Mouse (Mus musculus) lung, postnatal 25 days (tissue): Measurements from ENCODE around the gene Prkrip1.

ENCODE experiments used
- DNase-seq: peaks from one replicate; pipeline ENCODE4 v3.0.0; 2022; ENCODE audit warnings: low spot score

Gene Prkrip1

DNA sequence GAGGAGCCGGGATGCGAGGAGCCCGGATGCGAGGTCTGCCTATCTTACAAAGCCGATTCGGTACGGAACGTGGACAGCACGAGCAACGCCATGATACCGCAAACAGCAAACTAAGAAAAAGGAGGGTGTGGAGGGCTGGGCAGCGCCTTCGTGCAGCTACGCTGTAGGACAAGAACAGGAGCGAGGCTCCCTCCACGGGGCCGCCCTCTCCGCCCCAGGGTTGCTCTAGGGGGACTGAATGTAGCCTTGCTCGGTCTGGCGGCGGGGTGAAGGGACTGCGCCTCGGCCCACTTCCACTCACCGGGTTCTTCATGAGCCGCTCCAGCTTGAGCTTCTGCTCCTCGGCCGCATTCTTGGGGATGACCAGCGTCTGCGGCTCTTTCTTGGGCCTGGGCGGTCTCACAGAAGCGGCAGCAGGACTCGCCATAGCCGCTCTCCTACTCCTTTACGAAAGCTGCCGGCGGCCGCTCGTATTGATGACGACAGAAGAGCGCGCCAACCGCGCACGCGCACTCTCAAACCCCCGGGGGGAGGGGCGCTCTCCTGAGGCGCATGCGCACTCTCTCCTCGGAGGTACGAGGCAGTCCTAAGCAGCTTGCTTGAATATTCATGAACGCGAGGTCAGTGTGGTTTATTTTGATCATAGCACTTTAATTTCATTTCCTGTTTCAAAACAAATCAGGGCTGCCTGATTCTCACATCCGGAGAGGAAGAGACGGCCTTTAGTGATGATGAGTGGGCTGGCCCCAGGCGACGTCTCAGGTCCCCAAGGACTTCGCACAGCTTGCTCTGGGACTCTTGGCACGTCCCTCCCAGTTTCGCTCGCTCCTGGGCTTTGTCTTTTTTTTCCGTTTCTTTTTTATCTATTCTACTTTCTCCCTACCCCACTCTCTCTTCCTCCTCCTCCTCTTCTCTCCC, at the start of gene Prkrip1:
TSS of gene Prkrip1 (minus strand) at position 490 of the 918 bp plus-strand sequence.
- DNase-seq = peak; percentile 91

DNA sequence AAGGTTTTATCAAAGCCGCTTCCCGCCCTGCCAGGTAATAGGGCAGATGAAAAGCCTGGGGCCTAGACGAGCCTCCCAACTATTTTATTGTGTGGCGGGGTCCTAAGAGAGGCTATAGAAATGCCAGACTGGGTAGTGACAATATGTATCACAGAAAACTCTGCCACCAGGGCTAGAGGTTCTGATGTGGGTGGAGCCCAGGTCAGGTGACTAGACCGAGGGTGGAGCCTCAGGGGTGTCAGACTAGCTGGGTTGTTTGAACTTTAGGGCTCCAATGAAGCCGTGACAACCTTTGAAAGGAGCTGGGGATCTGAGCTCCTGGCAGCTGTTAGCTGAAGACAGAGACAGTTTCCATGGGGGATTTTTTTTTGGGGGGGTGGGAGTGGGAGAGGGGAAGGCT, 49.7 kb upstream of the Prkrip1 start:
- no peak for DNase-seq

DNA sequence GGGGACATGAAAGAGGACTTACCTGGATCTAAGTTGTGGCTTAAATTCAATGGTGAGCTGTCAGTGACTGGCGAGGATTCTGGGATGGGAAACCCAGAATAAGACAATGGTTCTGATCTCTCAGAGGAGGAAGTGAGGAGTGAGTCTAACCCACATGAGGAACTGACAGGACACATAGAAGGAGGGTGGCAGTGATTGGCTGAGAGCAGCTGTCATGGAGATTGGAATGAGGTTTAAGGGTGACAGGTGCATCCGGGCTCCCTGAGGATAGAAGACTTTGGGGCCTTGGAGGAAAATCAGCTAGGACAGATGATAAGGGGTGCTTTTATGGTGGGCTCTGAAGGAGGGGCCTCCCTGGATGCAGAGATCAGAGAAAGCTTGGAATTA, 47.7 kb upstream of the Prkrip1 start, which contains the start of gene Sh2b2:
TSS of gene Sh2b2 (minus strand) at position 105 of the 387 bp plus-strand sequence.
- no peak for DNase-seq

DNA sequence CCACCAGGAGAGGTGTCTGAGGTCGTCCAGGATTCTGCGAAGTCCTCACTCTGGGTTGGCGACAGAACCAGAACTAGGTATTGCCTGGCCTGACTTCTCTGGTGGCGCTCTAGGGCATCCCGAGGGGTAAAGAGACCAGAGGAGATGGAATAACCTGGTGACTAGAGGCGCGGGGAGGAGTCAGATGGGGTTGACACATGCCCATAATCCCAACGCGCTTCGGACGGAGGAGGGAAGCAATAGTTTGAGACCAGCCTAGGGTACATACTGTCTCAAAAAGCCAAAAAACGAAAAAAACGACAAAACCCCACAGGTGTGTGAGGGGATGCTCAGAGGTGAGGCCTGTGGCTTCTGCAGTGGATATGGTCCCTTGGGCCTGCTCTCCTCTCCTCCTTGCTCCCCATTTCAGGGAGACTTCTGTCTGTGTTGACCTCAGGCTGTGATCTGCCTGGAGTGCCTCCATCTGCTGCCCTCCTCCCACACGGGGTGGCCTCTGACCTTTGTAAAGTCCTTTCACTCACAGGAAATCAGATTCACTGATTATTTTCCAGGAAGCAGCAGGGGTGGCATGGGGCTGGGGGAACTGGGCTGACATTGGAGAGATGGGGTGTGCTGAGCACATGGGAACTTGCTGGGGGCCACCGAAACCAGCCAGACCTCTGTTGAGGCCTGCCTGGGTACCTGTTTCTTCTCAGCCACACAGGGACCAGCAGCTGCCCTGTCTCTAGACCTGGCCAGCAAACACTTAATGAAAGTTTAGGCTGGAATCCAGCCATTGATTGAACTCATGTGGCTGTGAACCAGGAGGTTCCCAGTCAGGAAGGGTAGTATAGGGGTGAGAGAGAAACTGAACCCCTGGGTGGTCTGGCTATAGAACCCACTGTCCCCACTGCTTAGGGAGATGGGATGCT, 47.0 kb upstream of the Prkrip1 start:
- no peak for DNase-seq

DNA sequence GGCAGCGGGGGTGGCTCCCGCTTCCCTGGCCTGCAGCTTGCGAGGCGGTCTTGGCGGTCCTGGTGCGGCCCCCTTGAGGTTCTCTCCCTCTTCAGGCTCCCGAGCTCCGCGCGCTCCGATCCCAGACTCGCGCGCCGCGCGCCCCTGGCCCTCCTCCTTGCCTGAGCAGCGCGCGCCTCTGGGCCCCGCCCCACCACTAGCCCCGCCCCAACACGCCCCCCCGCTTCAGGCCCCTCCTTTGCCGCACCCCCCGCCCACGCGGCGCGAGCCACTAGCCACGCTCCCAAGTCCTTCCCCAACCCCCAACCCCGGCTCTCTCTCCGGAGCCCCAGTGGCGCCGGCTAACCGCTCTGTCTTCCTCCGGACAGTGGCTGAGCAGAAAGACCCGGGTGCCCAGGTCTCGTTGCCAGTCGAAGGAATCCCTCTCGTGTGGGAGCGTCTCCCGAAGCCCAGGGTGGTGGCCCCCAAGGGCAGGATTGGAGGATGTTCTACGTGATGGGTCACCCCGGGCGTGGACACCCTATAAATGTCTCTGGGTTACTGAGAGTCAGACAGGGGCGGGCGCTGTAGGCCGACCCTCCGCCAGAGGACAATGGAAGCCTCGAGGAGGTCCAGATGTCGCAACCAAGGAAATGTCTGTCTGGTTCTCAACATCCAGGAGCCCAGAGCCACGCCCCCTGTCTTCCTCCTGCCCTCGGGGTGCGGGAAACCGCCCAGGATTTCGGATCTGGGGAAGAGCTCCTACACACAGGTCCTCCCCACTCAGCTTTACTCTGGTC, 46.2 kb upstream of the Prkrip1 start:
- DNase-seq = peak; percentile 63

DNA sequence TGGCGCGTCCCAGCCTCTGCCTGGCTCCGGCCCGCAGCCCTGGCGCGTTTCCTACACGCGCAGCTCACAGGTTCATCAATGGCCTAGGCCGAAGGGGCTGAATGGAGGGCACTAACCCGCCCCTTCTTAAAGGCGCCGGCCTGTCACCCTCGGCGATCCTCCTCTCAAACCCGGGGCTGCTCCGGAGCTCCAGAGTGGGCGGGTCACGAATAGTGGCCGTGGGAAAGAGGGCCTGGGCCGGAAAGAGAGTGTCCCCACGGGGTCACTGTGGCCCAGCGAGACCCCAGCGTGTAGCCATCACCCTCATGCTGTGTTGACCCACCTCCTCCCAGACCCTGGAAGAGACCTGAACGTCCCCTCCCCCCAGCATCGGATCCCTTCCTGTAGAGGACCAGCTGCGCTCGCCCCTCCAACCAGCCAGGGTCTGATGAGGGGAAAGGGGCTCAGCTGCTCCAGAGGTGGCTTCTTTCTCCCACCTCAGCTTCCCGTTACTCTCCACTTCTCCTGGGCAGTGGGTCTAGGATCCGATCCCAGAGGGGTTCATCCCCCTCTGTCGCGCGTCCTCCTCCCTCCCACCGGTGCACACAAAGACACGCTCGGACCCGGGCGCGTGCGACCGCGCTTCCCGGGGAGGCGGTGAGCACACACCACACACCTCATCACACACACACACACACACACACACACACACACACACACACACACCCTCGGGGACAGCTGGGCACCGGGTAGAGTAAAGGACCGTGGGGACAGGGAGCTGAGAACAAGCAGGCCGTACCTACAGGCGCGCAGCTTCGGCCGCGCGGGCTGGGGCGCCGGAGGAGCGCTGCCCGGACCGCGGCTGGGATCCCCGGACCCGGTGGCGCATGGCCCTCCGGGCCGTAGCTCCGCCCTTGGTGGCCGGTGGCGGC, 45.3 kb upstream of the Prkrip1 start:
- DNase-seq = no peak

DNA sequence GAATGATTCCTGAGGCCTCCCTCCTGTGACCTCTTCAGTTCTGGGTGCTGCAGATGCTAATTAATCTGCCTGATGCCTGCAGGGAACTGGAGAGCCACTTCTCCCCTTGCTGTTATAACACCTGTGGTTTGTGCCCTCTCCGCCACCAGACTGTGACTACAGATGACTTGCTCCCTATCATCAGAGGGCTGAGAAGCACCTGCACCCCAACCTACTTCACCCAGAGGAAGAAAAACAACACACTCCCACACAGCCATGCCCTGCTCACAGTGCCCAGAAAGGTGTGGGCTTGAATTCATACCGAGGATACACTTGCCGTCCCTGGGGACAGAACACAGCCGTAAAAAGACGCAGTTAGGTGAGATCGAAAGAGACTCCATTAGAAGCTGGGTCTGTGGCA, 42.4 kb upstream of the Prkrip1 start:
- DNase-seq = no peak

DNA sequence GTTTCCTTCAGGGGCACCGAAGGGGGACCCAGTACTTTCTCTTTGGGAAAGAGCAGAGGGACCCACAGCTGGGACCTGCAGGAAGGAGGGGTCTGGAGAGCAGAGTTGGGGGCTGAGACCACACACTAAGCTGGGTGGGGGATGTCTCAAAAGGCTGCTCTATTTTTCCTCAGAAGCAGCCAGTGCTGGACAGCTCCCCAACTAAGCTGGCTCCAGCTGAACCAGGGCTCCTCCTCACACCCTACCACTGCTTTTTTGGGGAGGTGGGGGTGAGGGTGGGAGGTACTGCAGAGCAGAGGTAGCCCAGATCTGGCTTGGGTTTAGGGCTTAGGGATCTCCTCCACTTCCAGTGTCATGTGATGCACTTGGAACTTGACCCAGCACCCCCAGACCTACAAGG, 41.6 kb upstream of the Prkrip1 start:
- DNase-seq = no peak

DNA sequence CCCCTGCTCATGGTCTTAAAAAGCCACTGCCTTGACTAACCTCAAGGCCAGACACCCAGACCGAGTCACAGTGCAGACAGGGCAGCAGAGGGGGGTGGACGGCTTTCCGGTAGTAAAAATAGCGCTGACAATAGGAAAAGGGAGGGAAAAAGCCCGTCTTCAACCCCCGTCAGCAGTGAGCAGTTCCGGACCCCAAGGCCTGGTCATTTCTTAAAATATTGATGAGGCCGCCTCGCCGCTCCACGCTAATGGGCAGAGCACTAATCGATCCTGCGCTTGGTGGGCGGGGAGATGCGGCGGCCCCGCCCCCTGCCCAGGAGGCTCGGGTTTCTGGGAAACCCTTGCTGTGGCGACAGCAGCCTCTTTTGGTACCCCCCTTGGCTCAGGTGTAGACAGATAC, 38.8 kb upstream of the Prkrip1 start:
- DNase-seq = no peak

DNA sequence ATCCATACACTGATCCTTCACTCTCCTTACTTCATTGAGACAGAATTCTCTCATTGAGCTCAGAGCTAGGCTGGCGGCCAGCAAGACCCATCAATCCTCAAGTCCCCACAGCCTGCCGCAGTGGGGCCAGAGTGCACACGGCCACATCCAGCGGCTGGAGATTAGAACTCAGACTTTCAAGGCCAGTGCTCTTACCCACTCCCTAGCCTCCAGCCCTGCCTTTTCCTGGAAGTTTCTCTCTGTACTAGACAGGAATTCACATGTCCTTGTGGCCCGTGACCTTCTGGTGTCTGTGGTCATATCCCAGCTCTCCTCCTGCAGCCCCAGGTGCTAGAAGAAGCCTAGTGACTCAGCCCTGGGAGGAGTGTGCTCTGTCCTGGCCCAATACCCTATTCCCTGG, 37.8 kb upstream of the Prkrip1 start:
- no peak for DNase-seq

DNA sequence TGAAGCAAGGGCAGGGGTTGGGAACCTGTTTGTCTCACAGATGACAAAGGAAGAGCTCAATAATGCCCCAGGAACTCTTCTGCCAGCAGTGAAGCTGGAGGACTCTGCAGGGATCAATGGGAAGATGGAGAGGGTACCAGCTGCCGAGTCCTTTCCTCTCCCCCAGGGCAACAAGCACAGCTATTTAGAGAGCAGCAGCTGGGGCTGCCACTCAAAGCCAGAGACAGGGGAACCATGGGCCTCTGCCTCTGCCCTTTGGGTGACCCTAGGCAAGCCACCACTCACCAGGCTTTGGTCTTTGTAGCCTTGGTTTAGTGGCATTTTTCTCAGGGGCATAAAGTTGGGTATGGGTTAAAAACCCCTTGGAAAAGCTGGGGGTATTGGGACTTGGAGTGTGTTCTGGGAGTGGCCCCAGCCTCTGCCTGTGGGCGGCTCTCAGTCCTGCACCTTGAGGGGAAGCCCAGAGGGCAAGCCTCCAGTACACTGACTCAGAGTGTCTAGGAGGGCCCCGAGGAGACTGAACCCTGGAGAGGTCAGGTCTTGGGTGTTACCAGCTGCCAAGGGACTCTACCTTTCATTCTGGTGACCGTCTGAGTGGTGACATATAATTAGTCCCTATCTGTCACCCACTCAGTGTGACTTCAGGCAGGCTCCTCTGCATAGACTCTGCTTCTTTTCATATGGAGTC, 31.7 kb upstream of the Prkrip1 start:
- no peak for DNase-seq

DNA sequence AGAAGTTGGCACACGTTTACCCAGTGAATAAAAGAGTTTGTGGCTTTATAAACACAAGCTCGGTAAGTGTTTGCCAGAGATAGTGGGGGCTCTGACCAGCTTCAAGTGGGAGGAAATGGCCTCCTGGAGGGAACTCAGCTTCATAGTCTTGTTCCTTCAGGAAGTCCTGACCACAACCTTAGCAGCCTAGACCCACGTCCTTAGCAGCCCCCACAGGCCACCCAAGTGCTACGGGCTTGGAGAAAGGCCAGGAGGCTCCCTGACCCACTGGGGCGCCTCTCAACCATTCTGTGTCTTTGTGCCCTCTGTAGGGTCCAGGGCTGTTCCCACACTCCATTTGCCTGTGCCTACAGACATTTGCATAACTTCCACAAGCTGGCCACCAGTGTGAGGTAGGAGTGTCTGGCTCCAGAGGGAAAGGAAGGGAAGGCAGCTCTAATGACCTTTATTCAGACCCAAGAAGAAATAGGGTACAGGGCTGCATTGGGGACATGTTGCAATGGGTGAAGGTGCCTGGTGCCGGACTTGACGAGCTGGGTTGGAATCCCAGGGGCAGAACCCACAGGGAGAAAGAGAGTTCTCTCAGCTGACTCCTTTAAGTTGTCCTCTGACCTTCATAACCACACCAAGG, 27.6 kb upstream of the Prkrip1 start:
- no peak for DNase-seq

DNA sequence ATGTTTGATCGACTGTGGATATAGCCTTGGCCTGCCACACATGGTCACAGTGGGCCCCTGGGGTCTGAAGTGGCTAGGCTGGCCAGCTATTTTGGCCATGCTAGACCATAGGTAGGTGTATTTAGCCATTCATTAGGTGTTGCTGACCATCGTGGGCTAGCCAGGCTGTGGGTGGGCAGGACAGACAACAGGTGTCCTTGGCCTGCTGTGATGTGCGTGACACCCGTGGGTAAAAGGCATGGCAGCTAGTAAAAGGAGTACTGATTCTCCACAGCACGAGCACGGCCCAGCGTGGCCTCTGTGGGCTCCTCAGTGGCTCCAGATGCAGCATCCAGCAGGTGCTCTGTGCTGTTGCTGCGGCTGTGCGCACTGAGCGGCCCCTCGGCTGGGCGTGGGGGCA, 19.8 kb upstream of the Prkrip1 start:
- DNase-seq = no peak

DNA sequence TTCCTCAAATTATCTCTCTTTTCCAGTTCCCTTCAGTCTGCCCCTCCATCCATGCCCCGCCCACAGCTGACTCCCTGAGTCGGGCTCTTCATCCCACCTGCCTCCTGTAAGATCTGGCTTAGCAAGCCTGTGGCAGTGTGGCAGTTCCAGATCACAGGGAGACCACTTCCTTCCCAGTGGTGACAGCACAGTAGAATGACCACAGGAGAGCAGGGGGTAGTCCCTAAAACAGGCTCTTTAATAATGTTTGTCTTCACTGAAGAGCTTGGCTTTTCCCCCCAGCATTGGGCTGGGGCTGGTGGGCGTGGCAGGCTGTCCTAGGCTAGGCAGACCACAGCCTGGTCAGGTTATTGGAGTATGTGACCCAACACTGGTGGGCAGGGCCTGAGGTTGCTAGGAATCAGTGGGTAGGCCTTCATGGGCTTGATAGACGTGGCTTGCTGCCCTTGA, 19.2 kb upstream of the Prkrip1 start:
- DNase-seq = no peak

DNA sequence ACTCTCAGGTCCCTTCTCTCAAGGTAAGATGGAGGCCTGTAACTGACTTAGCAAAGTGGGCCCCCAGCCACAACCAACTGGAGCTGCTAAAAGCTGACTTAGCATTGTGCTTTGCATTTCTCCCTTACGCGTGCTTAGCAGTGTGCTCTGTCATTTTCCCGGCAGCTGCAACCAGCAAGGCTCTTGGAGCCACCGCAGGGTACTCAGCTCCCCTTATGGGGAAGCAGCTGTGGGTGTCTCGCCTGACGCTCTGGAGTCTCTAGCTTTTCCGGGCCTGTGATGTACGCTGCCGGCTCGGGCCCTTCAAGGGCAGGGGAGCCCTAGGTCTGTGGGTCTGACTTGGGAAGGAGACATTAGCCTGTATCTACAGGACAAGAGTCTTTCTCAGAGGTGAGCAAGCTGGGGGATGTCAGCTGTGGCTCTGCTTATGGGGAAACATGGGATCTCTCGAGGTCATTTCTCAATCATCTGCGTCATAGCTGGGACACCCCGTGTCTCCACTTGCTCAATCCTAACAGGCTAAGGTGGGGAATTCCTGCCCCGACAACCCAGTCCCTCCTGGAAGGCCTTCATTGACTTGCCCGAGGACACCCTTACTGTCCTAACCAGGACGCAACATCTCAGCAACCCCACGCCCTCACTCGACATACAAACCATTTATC, 18.4 kb upstream of the Prkrip1 start:
- DNase-seq = no peak

DNA sequence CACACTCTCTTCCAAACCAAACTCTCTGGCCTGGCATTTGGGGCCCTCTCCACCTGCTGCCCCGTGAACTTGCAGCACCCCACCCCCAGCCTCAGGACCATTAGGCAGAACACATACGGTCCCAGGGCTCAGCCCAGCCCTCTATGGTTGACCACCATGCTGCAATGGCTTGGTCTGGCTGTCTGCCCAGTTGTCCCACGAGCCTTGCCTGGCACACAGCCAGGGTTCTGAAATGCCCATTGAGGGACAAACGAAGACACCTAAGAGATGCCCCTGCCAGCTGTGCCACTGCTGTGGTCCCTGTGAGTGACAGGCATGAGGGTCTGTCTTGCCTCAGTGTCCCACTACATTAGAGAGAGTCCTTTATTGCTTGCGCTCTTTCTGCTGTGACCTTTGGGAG, 17.2 kb upstream of the Prkrip1 start:
- no peak for DNase-seq

DNA sequence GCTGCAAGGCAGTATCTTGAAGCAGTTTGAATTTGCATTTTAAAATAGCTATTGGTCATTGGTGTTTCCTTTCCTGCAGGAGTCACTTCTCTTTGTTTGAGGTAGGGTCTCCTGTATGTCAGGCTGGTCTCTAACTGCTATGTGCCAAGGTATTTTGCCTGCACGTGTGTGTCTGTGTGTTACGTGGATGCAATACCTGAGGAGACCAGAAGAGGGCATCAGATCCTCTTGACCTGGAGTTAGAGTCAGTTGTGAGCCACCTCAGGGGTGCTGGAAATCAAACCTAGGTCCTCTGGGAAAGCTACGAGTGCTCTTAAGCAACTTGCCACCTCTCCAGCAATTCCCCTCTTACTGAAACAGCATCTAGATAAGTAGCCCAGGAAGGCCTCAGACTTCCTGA, 16.4 kb upstream of the Prkrip1 start:
- DNase-seq = no peak

DNA sequence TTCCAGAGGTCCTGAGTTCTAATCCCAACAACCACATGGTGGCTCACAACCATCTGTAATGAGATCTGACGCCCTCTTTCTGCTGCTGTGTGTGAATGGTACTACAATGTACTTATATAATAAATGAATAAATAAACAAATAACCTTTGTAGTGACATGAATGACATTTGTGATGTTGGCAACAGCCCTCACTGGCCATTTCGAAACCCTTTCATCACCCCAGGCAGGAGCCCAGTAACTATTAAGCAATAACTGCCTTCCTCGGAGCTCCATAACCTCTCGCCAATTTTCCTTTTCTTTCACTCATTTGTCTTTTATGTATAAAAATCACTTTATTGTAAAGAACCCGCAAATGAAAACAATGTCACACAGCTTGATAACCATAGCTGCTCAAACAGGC, 15.0 kb upstream of the Prkrip1 start:
- DNase-seq = no peak

DNA sequence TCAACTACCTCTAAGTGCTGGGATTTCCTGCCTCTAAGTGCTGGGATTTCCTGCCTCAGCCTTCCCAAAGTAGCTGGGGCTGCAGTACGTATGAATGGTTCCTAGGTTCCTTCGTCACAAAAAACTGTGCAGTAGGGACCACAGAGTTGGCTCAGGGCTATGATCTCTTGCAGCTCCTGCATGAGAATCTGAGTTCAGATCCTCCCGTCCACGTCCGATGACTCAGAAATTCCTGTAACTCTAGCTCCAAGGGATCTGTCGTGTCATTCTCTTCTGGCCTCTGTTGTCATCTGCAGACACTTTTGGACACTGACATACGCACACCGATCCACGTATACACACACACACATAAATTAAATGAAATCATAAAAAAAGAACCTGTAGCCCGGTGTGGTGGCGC, 14.0 kb upstream of the Prkrip1 start:
- DNase-seq = no peak
